Mouse (Mus musculus) heart, embryonic 15.5 days (tissue): Measurements from ENCODE around the gene Prkca. TPM values are rescaled to one million over a fixed set of nuclear protein-coding genes. Genes with fewer than 3 reads are reported as not detected.

ENCODE experiments used
- ATAC-seq: fragments of 200-750 bp; cut with Nextera tagmentation; replicated peaks from 2 replicates; pipeline ENCODE4 v1.8.0; 2017; ENCODE audit warnings: low read depth, moderate TSS enrichment; ENCODE audit not compliant: insufficient number of reproducible peaks, insufficient read depth, low FRiP score
- H3K27ac ChIP-seq: fragments of 300-500 bp; sonication (generic); 2 replicates; pipeline ENCODE4 v1.5.1; 2015; ENCODE audit warnings: mild to moderate bottlenecking, inconsistent platforms
- H3K27me3 ChIP-seq: fragments of 300-500 bp; sonication (generic); 2 replicates; pipeline ENCODE4 v1.6.1; 2015; ENCODE audit warnings: inconsistent platforms
- H3K36me3 ChIP-seq: fragments of 300-500 bp; sonication (generic); 2 replicates; pipeline ENCODE4 v1.6.1; 2015; ENCODE audit warnings: mild to moderate bottlenecking, inconsistent platforms
- H3K4me1 ChIP-seq: fragments of 300-500 bp; sonication (generic); replicated peaks from 2 replicates; pipeline ENCODE4 v1.6.1; 2015; ENCODE audit warnings: inconsistent platforms
- H3K4me2 ChIP-seq: fragments of 300-500 bp; sonication (generic); 2 replicates; pipeline ENCODE4 v1.6.1; 2015; ENCODE audit warnings: inconsistent platforms, mild to moderate bottlenecking, moderate library complexity
- H3K4me3 ChIP-seq: fragments of 300-500 bp; sonication (generic); 2 replicates; pipeline ENCODE4 v1.5.1; 2015; ENCODE audit warnings: mild to moderate bottlenecking, inconsistent platforms
- H3K9ac ChIP-seq: fragments of 300-500 bp; sonication (generic); 2 replicates; pipeline ENCODE4 v1.6.1; 2015; ENCODE audit warnings: mild to moderate bottlenecking, inconsistent platforms
- H3K9me3 ChIP-seq: fragments of 300-500 bp; sonication (generic); replicated peaks from 2 replicates; pipeline ENCODE4 v1.6.1; 2016; ENCODE audit warnings: inconsistent platforms
- WGBS: fragments of 180-500 bp; shearing (Covaris S2); methylation state at CpG from one replicate; pipeline ENCODE4 v1.1.7; 2015; ENCODE audit warnings: mixed read lengths; 5-methylcytosine and 5-hydroxymethylcytosine counted together
- polyA plus RNA-seq: library from polyadenylated mRNA; unstranded; fragments of >200 nt; fragmentation: Nextera tagmentation; extraction: Ambion mirVana; gene quantifications from 2 replicates; pipeline ENCODE4 v1.2.1, GENCODE M21; 2015

Prkca gene
- polyA plus RNA-seq, 1 experiment from 2014 or later, result 13.7 TPM

- no peak for ATAC-seq
Observed at GRCm38 (mm10) chr11:108312516-108312915, 31.2 kb downstream of the Prkca start.

GRCm38 (mm10) chr11:108311912-108312311 is 31.8 kb downstream of the Prkca start:
- H3K4me1 ChIP-seq, result peaks cover 22% of the 10 kb centered on the region
- ATAC-seq, result no peak
- WGBS, result 63% methylated on average over 2 of the region's 2 CpGs
- H3K36me3 ChIP-seq, result no peaks in the 10 kb centered on the region
- H3K9ac ChIP-seq, result no peak overlapping the region
- H3K4me3 ChIP-seq, result no peak overlapping the region
- no peaks in the 10 kb centered on the region for H3K9me3 ChIP-seq
- no peaks in the 10 kb centered on the region for H3K27me3 ChIP-seq
- no peak overlapping the region for H3K4me2 ChIP-seq
- H3K27ac ChIP-seq, result no peak overlapping the region

More at GRCm38 (mm10) chr11:108312516-108312915, 31.2 kb downstream of the Prkca start:
- no peaks in the 10 kb centered on the region for H3K9me3 ChIP-seq
- H3K9ac ChIP-seq, result no peak overlapping the region
- H3K27me3 ChIP-seq, result no peaks in the 10 kb centered on the region
- H3K36me3 ChIP-seq, result no peaks in the 10 kb centered on the region
- H3K4me1 ChIP-seq, result peaks cover 22% of the 10 kb centered on the region
- WGBS, result 79% methylated on average over 5 of the region's 5 CpGs
- H3K4me3 ChIP-seq, result no peak overlapping the region
- H3K4me2 ChIP-seq, result no peak overlapping the region
- H3K27ac ChIP-seq, result no peak overlapping the region

- no peak for ATAC-seq
- no peaks in the 10 kb centered on the region for H3K36me3 ChIP-seq
- no peak overlapping the region for H3K4me2 ChIP-seq
- H3K4me1 ChIP-seq, result peaks cover 22% of the 10 kb centered on the region
- H3K27ac ChIP-seq, result no peak overlapping the region
- no peak overlapping the region for H3K9ac ChIP-seq
- 91% methylated on average over 5 of the region's 5 CpGs for WGBS
- no peaks in the 10 kb centered on the region for H3K9me3 ChIP-seq
- H3K27me3 ChIP-seq, result no peaks in the 10 kb centered on the region
- no peak overlapping the region for H3K4me3 ChIP-seq
Observed at GRCm38 (mm10) chr11:108309791-108310190, 33.9 kb downstream of the Prkca start.

GRCm38 (mm10) chr11:108308253-108308652 is 35.5 kb downstream of the Prkca start:
- H3K4me2 ChIP-seq, result no peak overlapping the region
- peaks cover 15% of the 10 kb centered on the region for H3K4me1 ChIP-seq
- H3K36me3 ChIP-seq, result no peaks in the 10 kb centered on the region
- no peaks in the 10 kb centered on the region for H3K9me3 ChIP-seq
- H3K9ac ChIP-seq, result no peak overlapping the region
- no peak for ATAC-seq
- H3K27me3 ChIP-seq, result no peaks in the 10 kb centered on the region
- no peak overlapping the region for H3K4me3 ChIP-seq
- no peak overlapping the region for H3K27ac ChIP-seq
- 91% methylated on average over 5 of the region's 5 CpGs for WGBS

- Histone ChIP-seq H3K4me3 (no peak overlapping the region), H3K4me2 (no peak overlapping the region), H3K36me3 (no peaks in the 10 kb centered on the region), H3K4me1 (peaks cover 11% of the 10 kb centered on the region), H3K9ac (no peak overlapping the region), H3K27ac (no peak overlapping the region), H3K9me3 (no peaks in the 10 kb centered on the region), H3K27me3 (no peaks in the 10 kb centered on the region)
- ATAC-seq, result no peak; the same call in 1 of the 2 replicates
- WGBS, result 50% methylated on average over 7 of the region's 7 CpGs
Observed at GRCm38 (mm10) chr11:108307258-108307657, 36.5 kb downstream of the Prkca start.

GRCm38 (mm10) chr11:108303787-108304186 is 39.9 kb downstream of the Prkca start:
- no peak for ATAC-seq
- H3K9ac ChIP-seq, result no peak overlapping the region
- no peaks in the 10 kb centered on the region for H3K27me3 ChIP-seq
- WGBS, result 85% methylated on average over 4 of the region's 4 CpGs
- peaks cover 26% of the 10 kb centered on the region for H3K4me1 ChIP-seq
- no peak overlapping the region for H3K27ac ChIP-seq
- H3K4me2 ChIP-seq, result no peak overlapping the region
- no peaks in the 10 kb centered on the region for H3K9me3 ChIP-seq
- H3K4me3 ChIP-seq, result no peak overlapping the region
- no peaks in the 10 kb centered on the region for H3K36me3 ChIP-seq

- H3K36me3 ChIP-seq, result no peaks in the 10 kb centered on the region
- WGBS, result 77% methylated on average over 10 of the region's 10 CpGs
- H3K9me3 ChIP-seq, result no peaks in the 10 kb centered on the region
- H3K27ac ChIP-seq, result no peak overlapping the region
- no peak overlapping the region for H3K4me2 ChIP-seq
- peaks cover 20% of the 10 kb centered on the region for H3K4me1 ChIP-seq
- H3K27me3 ChIP-seq, result no peaks in the 10 kb centered on the region
- ATAC-seq, result no peak
- no peak overlapping the region for H3K9ac ChIP-seq
- no peak overlapping the region for H3K4me3 ChIP-seq
Observed at GRCm38 (mm10) chr11:108301796-108302490, 41.8 kb downstream of the Prkca start.

GRCm38 (mm10) chr11:108301036-108301435 is 42.7 kb downstream of the Prkca start:
- Histone ChIP-seq H3K9me3 (no peaks in the 10 kb centered on the region), H3K9ac (no peak overlapping the region)
- WGBS, result 79% methylated on average over 6 of the region's 6 CpGs

GRCm38 (mm10) chr11:108300443-108300842 is 43.3 kb downstream of the Prkca start:
- 100% methylated on average over 1 of the region's 1 CpGs for WGBS
- ATAC-seq, result no peak

More at GRCm38 (mm10) chr11:108301036-108301435, 42.7 kb downstream of the Prkca start:
- Histone ChIP-seq H3K4me3 (no peak overlapping the region), H3K36me3 (no peaks in the 10 kb centered on the region), H3K27me3 (no peaks in the 10 kb centered on the region), H3K4me1 (peaks cover 20% of the 10 kb centered on the region), H3K27ac (no peak overlapping the region), H3K4me2 (no peak overlapping the region)
- no peak for ATAC-seq

GRCm38 (mm10) chr11:108299913-108300312 is 43.8 kb downstream of the Prkca start:
- no peak overlapping the region for H3K4me2 ChIP-seq
- WGBS, result 83% methylated on average over 10 of the region's 10 CpGs
- H3K27ac ChIP-seq, result no peak overlapping the region
- H3K9ac ChIP-seq, result no peak overlapping the region
- peaks cover 20% of the 10 kb centered on the region for H3K4me1 ChIP-seq
- H3K9me3 ChIP-seq, result no peaks in the 10 kb centered on the region
- H3K36me3 ChIP-seq, result no peaks in the 10 kb centered on the region
- H3K4me3 ChIP-seq, result no peak overlapping the region
- ATAC-seq, result no peak
- no peaks in the 10 kb centered on the region for H3K27me3 ChIP-seq

More at GRCm38 (mm10) chr11:108300443-108300842, 43.3 kb downstream of the Prkca start:
- Histone ChIP-seq H3K27me3 (no peaks in the 10 kb centered on the region), H3K4me1 (peaks cover 20% of the 10 kb centered on the region), H3K4me3 (no peak overlapping the region), H3K27ac (no peak overlapping the region), H3K36me3 (no peaks in the 10 kb centered on the region), H3K9me3 (no peaks in the 10 kb centered on the region), H3K9ac (no peak overlapping the region), H3K4me2 (no peak overlapping the region)

- Histone ChIP-seq H3K9me3 (no peaks in the 10 kb centered on the region), H3K4me1 (peaks cover 20% of the 10 kb centered on the region), H3K9ac (no peak overlapping the region), H3K27ac (no peak overlapping the region), H3K27me3 (no peaks in the 10 kb centered on the region), H3K36me3 (no peaks in the 10 kb centered on the region), H3K4me3 (no peak overlapping the region), H3K4me2 (no peak overlapping the region)
- WGBS, result 59% methylated on average over 8 of the region's 8 CpGs
- no peak for ATAC-seq
Observed at GRCm38 (mm10) chr11:108297956-108298355, 45.8 kb downstream of the Prkca start.

- Histone ChIP-seq H3K36me3 (no peaks in the 10 kb centered on the region), H3K27ac (no peak overlapping the region), H3K27me3 (no peaks in the 10 kb centered on the region), H3K9me3 (no peaks in the 10 kb centered on the region), H3K4me2 (no peak overlapping the region), H3K4me3 (no peak overlapping the region), H3K4me1 (peaks cover 6% of the 10 kb centered on the region), H3K9ac (no peak overlapping the region)
- ATAC-seq, result no peak
Observed at GRCm38 (mm10) chr11:108295373-108295772, 48.4 kb downstream of the Prkca start.
